ENCODE assay signal across 14 mouse cellular contexts in genomic region chr8:46468400-46468799, GRCm38 (mm10).
"Had no signal": no experiment of that assay in that cellular context is flagged by ENCODE, and none has a peak within 500 bp of the region (broad histone marks: within the 10 kb centered on the region; RNA-seq: fewer than 3 reads in every experiment).

No protein-coding gene starts in this region.

- H3K9ac ChIP-seq: kidney, embryonic 15.5 days; liver, embryonic 12.5 days; liver, embryonic 15.5 days; lung, embryonic 15.5 days; midbrain, embryonic 13.5 days had no signal

- H3K36me3 ChIP-seq: kidney, embryonic 15.5 days; liver, embryonic 12.5 days; lung, embryonic 15.5 days; midbrain, embryonic 10.5 days; midbrain, embryonic 13.5 days had no signal

- H3K9me3 ChIP-seq: kidney, embryonic 15.5 days; liver, embryonic 12.5 days; liver, embryonic 15.5 days; lung, embryonic 15.5 days; megakaryocyte, embryonic 14.5 days; midbrain, embryonic 10.5 days; midbrain, embryonic 13.5 days had no signal

- H3K27me3 ChIP-seq: kidney, embryonic 15.5 days; liver, embryonic 12.5 days; liver, embryonic 15.5 days; lung, embryonic 15.5 days; megakaryocyte, embryonic 14.5 days had no signal

- H3K4me2 ChIP-seq: kidney, embryonic 15.5 days; liver, embryonic 12.5 days; liver, embryonic 15.5 days; lung, embryonic 15.5 days; midbrain, embryonic 13.5 days had no signal

- H3K27ac ChIP-seq: kidney, embryonic 15.5 days; liver, embryonic 12.5 days; liver, embryonic 15.5 days; lung, embryonic 15.5 days; midbrain, embryonic 10.5 days; midbrain, embryonic 13.5 days had no signal

- DNase-seq: kidney, adult 18-20 months; kidney, postnatal 10 days; kidney, postnatal 36 days; lung, adult 18-20 months; lung, postnatal 10 days; lung, postnatal 36 days; thymus, postnatal 4 days had no signal

- H3K4me3 ChIP-seq: kidney, embryonic 15.5 days; liver, embryonic 12.5 days; liver, embryonic 15.5 days; lung, embryonic 15.5 days; megakaryocyte, embryonic 14.5 days; midbrain, embryonic 10.5 days; midbrain, embryonic 13.5 days had no signal

- ATAC-seq: liver, embryonic 12.5 days; midbrain, embryonic 13.5 days had no signal
